Mouse (Mus musculus) thymus, adult 2 months (tissue): ENCODE measurements around the gene Metrn.

ENCODE experiments used
- CTCF ChIP-seq: fragments of 200-500 bp; IDR thresholded peaks from 2 replicates; pipeline ENCODE4 v1.5.1; 2012; ENCODE audit warnings: mild to moderate bottlenecking, control low read depth, low read length, moderate library complexity, borderline replicate concordance; ENCODE audit not compliant: control insufficient read depth, poor library complexity, insufficient read depth; ENCODE audit errors: extremely low read depth
- POLR2A ChIP-seq: fragments of 200-500 bp; IDR thresholded peaks from 2 replicates; pipeline ENCODE4 v1.6.1; 2012; ENCODE audit warnings: mild to moderate bottlenecking, low read length, control low read depth, moderate library complexity; ENCODE audit not compliant: control insufficient read depth, poor library complexity, insufficient read depth; ENCODE audit errors: extremely low read depth

DNA sequence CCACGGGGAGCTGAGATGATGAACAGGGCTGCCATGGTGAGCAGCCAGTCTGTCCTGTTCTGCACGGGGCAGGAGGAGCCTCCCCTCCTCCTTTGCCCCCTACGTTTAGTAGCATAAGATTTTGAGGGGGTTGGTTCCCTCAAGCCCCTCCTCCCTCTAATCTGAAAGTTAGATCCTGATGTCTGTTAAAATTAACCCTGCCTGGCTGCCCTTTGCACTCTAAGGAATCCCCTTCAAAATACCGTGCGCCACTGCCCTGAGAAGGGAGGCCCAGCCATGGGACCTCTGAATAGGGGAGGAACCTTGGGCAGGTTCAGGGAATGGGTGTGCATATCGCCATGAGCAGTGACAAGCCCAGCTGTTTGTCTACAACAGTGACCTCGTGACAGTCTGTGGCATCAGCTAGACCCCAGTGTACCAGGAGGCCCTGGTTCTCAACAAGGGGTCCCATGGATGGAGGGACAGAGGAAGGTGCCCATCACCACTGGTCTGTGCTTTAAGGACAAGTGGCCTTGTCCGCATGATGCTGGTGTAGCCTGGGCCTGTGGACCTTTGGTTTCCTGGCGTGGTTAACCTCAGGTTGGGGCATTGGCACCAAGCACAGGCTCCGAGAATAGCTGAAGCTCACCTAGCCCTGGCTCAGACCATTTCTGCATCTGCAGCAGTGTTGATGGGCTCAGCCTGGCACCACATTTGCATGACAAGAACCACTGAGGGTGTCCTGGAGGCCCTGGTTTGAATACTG, 21.4 kb downstream of the Metrn start:
- TF ChIP-seq CTCF = no peak
- no peak for TF ChIP-seq POLR2A
